Mouse (Mus musculus) ES-E14 (cell line): ENCODE results near the gene Taar8b. TPM values are rescaled to one million over a fixed set of nuclear protein-coding genes. Genes with fewer than 3 reads are reported as not detected.
A peak's percentile ranks its signal among the peaks of the same experiment; 100 is the strongest.
"Not testable (repeated sequence)": the region's sequence is repeated elsewhere in the genome, so short reads cannot be mapped to it uniquely, and the experiment has no call there.

Experiments used
- DNase-seq: peaks from one replicate; pipeline ENCODE4 v3.0.0-alpha.2; 2013; ENCODE audit warnings: low read depth, low spot score
- H3K27ac ChIP-seq: 2 replicates; pipeline ENCODE4 v1.5.1; 2012; ENCODE audit warnings: low read depth, mild to moderate bottlenecking, low read length, moderate library complexity, mixed read lengths; ENCODE audit not compliant: poor library complexity, insufficient read depth, severe bottlenecking
- H3K36me3 ChIP-seq: 2 replicates; pipeline ENCODE4 v1.6.1; 2012; ENCODE audit warnings: mild to moderate bottlenecking, low read length, moderate library complexity, mixed read lengths; ENCODE audit not compliant: control insufficient read depth, poor library complexity, insufficient read depth, severe bottlenecking
- H3K4me1 ChIP-seq, 2 experiments: fragments of 150-350 bp in 1 of 2; sonication (generic) in 1 of 2; 2 replicates each; pipeline ENCODE4 v1.6.1; 2012; ENCODE audit warnings: low read length in 2 of 2, mild to moderate bottlenecking in 1 of 2, mixed read lengths in 1 of 2; ENCODE audit not compliant: control insufficient read depth in 2 of 2, insufficient read depth in 2 of 2, poor library complexity in 1 of 2
- H3K4me3 ChIP-seq, 2 experiments: fragments of 150-350 bp in 1 of 2; sonication (generic) in 1 of 2; 2 replicates each; pipeline ENCODE4 v1.5.1; 2012; ENCODE audit warnings: low read length in 2 of 2, low read depth in 1 of 2, mild to moderate bottlenecking in 1 of 2, mixed read lengths in 1 of 2; ENCODE audit not compliant: insufficient read depth in 1 of 2, poor library complexity in 1 of 2, severe bottlenecking in 1 of 2
- H3K9ac ChIP-seq: 2 replicates; pipeline ENCODE4 v1.6.1; 2012; ENCODE audit warnings: low read depth, mild to moderate bottlenecking, low read length, mixed read lengths; ENCODE audit not compliant: poor library complexity, insufficient read depth, severe bottlenecking
- H3K9me3 ChIP-seq: fragments of 150-350 bp; sonication (generic); 2 replicates; pipeline ENCODE4 v1.6.1; 2012; ENCODE audit warnings: low read depth, mild to moderate bottlenecking, low read length; ENCODE audit not compliant: control insufficient read depth, insufficient read depth
- CHD2 ChIP-seq: IDR thresholded peaks from 2 replicates; pipeline ENCODE4 v1.6.1; 2014; ENCODE audit warnings: mild to moderate bottlenecking, low read depth, low read length, inconsistent platforms
- HCFC1 ChIP-seq: IDR thresholded peaks from 2 replicates; pipeline ENCODE4 v1.6.1; 2012; ENCODE audit warnings: low read length, inconsistent platforms, borderline replicate concordance; ENCODE audit not compliant: insufficient read depth
- MAFK ChIP-seq: IDR thresholded peaks from 2 replicates; pipeline ENCODE4 v1.6.1; 2014; ENCODE audit warnings: mild to moderate bottlenecking, low read depth, low read length, inconsistent platforms; ENCODE audit not compliant: insufficient read depth
- ZC3H11A ChIP-seq: IDR thresholded peaks from 2 replicates; pipeline ENCODE4 v1.6.1; 2012; ENCODE audit warnings: low read depth, mild to moderate bottlenecking, inconsistent platforms, low read length, borderline replicate concordance
- ZNF384 ChIP-seq: IDR thresholded peaks from 2 replicates; pipeline ENCODE4 v1.6.1; 2012; ENCODE audit warnings: low read depth, low read length, inconsistent platforms
- in situ Hi-C, 2 experiments: fragments of 600-800 bp; cut with MboI; formaldehyde crosslinking; loops; one replicate each; pipeline ENCODE4 v1.15.1; 2025; ENCODE audit warnings: low sequenced_read_pairs in 2 of 2, inconsistent platforms in 1 of 2; ENCODE audit not compliant: unreplicated experiment in 2 of 2
- total RNA-seq: library from RNA; depleted of rRNA; stranded (reverse); fragments of 300-350 nt; gene quantifications from 2 replicates; pipeline ENCODE4 v1.2.3, GENCODE M21; 2012

Taar8b gene
- total RNA-seq, 1 experiment: not detected

DNA sequence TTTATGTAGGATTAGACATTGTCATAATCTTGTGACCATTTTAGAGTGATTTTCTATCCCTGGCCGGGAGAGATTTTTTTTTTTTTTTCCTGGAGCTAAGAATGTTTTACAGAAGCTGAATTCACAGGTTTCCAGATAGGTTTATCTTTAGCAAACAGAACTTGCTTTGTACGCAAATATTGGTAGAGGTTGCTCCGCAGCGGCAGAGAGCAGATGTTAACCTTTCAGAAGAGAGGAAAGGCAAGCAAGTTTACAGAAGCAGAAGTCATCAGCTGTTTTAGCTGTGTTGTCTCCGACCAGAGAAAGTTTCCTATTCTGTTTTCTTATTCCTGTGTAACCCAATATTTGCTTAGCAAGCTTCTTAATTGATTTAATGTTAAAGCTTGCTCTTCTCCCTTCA, 5.5 kb downstream of the Taar8b start:
- TF ChIP-seq HCFC1: no peak
- no peak for TF ChIP-seq ZC3H11A
- no peak for TF ChIP-seq MAFK
- TF ChIP-seq ZNF384: no peak
- no peak for TF ChIP-seq CHD2
- H3K4me1 ChIP-seq: peaks cover 0 to 4% of the 10 kb centered on the region in 2 experiments; a peak in 1 of 4 replicates
- H3K4me3 ChIP-seq: no peak overlapping the region
- no peaks in the 10 kb centered on the region for H3K36me3 ChIP-seq
- H3K27ac ChIP-seq: no peak overlapping the region
- in situ Hi-C loops: loop anchor here in 1 of 2 experiments (25.0 kb wide), 1 partner anchor 274 kb away; no protein-coding TSS in a partner anchor
- H3K9me3 ChIP-seq: no peaks in the 10 kb centered on the region
- no peak for DNase-seq
- no peak overlapping the region for H3K9ac ChIP-seq

DNA sequence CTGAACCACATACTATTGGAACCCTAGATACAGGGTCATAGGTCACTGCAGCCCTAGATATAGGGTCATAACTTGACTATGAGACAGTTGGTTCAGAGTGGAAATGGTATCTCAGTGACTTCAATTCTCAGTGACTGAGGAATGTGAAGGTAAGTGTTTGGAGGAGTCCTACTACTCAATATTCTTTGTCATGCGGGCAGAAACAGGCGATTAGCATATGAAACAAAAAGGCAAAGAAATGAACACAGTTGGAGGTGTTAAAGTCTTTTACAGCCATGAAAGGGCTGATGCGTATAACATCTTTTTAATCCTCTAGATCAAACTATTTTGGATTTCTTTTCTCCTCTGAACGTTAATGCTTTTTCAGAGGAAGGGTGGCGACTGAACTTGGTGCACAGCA, 6.2 kb downstream of the Taar8b start:
- Histone ChIP-seq H3K36me3 (no peaks in the 10 kb centered on the region), H3K9ac (no peak overlapping the region), H3K4me1 (peaks cover 0 to 4% of the 10 kb centered on the region in 2 experiments; a peak in 1 of 4 replicates), H3K4me3 (no peak overlapping the region), H3K27ac (no peak overlapping the region), H3K9me3 (no peaks in the 10 kb centered on the region)
- TF ChIP-seq MAFK (no peak), ZC3H11A (no peak), ZNF384 (no peak), CHD2 (no peak; the same call in 1 of the 2 replicates), HCFC1 (no peak)
- in situ Hi-C loops: loop anchor here in 1 of 2 experiments (25.0 kb wide), 1 partner anchor 274 kb away; no protein-coding TSS in a partner anchor
- no peak for DNase-seq

DNA sequence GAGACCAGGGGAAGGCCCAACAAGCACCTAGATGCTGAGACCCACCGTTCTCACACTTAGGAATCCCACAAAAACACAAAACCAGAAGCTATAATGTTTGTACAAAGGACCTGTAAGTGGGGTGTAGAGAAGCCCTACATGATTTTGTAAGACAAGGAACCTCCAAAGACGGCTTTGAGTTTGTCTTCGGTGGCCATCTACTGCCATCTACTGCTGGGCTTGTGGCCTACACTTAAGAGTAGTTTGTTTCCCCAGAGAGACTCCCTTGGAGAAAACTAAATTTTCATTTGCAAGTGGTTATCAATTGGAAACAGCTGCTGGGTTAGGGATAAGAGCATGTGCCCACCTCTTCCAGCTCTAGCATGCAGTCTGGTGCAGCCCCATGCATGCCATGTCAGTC, 11.9 kb downstream of the Taar8b start:
- Histone ChIP-seq H3K4me1 (no peaks in the 10 kb centered on the region), H3K9ac (no peak overlapping the region), H3K36me3 (no peaks in the 10 kb centered on the region), H3K9me3 (no peaks in the 10 kb centered on the region), H3K4me3 (no peak overlapping the region), H3K27ac (no peak overlapping the region)
- TF ChIP-seq ZNF384 (no peak), ZC3H11A (peak; percentile 85)
- peak; percentile 27 for DNase-seq
- in situ Hi-C loops: loop anchor here in 1 of 2 experiments (25.0 kb wide), 1 partner anchor 268 kb away; no protein-coding TSS in a partner anchor

- in situ Hi-C loops: loop anchor here in 1 of 2 experiments (25.0 kb wide), 1 partner anchor 264 kb away; no protein-coding TSS in a partner anchor
- H3K4me3 ChIP-seq, H3K4me1 ChIP-seq, DNase-seq, H3K27ac ChIP-seq, H3K36me3 ChIP-seq, H3K9me3 ChIP-seq, H3K9ac ChIP-seq: not testable (repeated sequence)
Measured at GRCm38 (mm10) chr10:24076200-24076599, 15.9 kb downstream of the Taar8b start, which contains the start of gene Taar8a. Gene Taar8a (plus strand): TSS chr10:24076500.

DNA sequence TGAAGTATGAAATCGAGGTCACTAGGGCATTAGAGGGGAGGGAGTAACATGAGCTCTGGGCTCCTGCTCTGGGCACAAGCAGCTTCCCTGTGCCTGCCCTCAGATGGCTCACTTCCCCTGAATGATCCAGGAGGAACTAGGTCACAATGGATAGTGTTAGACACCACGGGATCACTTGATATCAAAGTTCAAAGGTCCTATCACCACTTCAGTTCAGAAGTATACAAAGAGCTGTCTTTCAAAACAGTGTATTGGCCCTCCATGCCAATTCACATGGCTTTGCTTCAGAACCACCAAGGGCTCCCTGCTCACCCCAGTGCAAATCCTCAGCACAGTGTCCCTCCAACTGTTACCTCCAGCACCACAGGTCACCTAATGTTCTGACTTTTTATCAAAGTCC, 17.3 kb downstream of the Taar8b start:
- not testable (repeated sequence) for H3K27ac ChIP-seq, H3K4me3 ChIP-seq, H3K4me1 ChIP-seq, H3K36me3 ChIP-seq, H3K9ac ChIP-seq, DNase-seq, H3K9me3 ChIP-seq
- in situ Hi-C loops: loop anchor here in 1 of 2 experiments (25.0 kb wide), 1 partner anchor 262 kb away; no protein-coding TSS in a partner anchor
